Mouse (Mus musculus): ENCODE results near the gene Cideb. TPM values are rescaled to one million over a fixed set of nuclear protein-coding genes. Genes with fewer than 3 reads are reported as not detected.

Cideb gene
- total RNA-seq (2012; rRNA removed) (1.7 and 2.4 TPM in 2 replicates), polyA plus RNA-seq (2012; ENCODE audit: insufficient read depth in 1 of 2, insufficient read length in 2 of 2, low read depth in 1 of 2, low replicate concordance in 2 of 2, missing spikeins in 1 of 2) (under 1 TPM in 1 of 2 experiments, not detected in 1; 0.53 TPM)

DNA sequence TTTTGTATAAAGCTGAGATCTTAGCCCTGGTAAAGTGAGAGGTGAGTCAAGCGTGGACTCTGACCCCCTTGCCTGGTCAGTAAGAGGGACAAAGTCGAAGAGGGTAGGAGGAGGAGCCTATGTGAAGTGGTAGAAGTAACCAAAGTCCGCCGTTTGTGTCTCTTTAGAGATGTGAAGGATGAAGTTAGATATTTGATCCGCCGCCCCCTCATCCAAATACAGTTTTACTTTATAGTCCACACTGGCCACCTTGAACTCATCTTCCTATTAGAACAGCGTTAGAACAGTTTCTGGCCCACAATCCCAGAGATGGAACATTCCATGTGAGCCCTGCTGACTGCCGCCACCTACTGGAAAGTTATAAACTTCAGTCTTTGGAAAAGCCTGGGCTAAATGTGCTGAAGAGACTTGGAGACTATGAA lies at the start of gene Cideb:
Gene Cideb (minus strand): TSS at position 96 of the 422 bp plus-strand sequence.
- Histone ChIP-seq H3K27me3 (ENCODE audit: control insufficient read depth in 1 of 2, insufficient read depth in 2 of 2, low read length in 2 of 2) (no peaks in the 10 kb centered on the region), H3K9me3 (replicated peaks; ENCODE audit: insufficient read depth, low read length) (no peaks in the 10 kb centered on the region), H3K36me3 (ENCODE audit: control insufficient read depth in 1 of 2, insufficient read depth in 2 of 2, low read length in 2 of 2) (peaks cover 0 to 2% of the 10 kb centered on the region in 2 experiments; a peak in 2 of 4 replicates), H3K4me3 (ENCODE audit: control insufficient read depth in 1 of 2, insufficient read depth in 1 of 2, low read depth in 2 of 2, low read length in 2 of 2) (no peak within 1 kb of the TSS), H3K27ac (ENCODE audit: control insufficient read depth, low read depth, low read length) (no peak within 1 kb of the TSS), H3K79me2 (ENCODE audit: control insufficient read depth, insufficient read depth, low read length, poor library complexity) (no peaks in the 10 kb centered on the region), H3K4me1 (ENCODE audit: control insufficient read depth in 1 of 2, insufficient read depth in 2 of 2, low read length in 2 of 2) (peaks cover 3 to 4% of the 10 kb centered on the region in 2 experiments; a peak in 2 of 4 replicates), H3K9ac (ENCODE audit: control insufficient read depth, low read depth, low read length, poor library complexity, severe bottlenecking) (no peak within 1 kb of the TSS)
- peak; percentile 65 for DNase-seq (ENCODE audit: low read depth, low spot score)
- TF ChIP-seq ZC3H11A (IDR thresholded peaks at IDR 0.05; ENCODE audit: low read depth, low read length) (peak; percentile 59; the same call in 1 of the 2 replicates), MYC (IDR thresholded peaks at IDR 0.05; ENCODE audit: low read depth, low read length) (0 out of 2 replicates have a peak, but pooled peaks have one; percentile 39), UBTF (IDR thresholded peaks at IDR 0.05; ENCODE audit: borderline replicate concordance, insufficient read depth, low read depth, low read length) (no peak), ZKSCAN1 (IDR thresholded peaks at IDR 0.05; ENCODE audit: low read depth, low read length) (no peak), MAX (IDR thresholded peaks at IDR 0.05; ENCODE audit: low read length) (no peak), SMC3 (IDR thresholded peaks at IDR 0.05; ENCODE audit: low read depth, low read length) (peak; percentile 79), POLR2AphosphoS5 (IDR thresholded peaks at IDR 0.05; ENCODE audit: borderline replicate concordance, low read depth, low read length) (no peak), KAT2A (conservative IDR thresholded peaks at IDR 0.05; ENCODE audit: low read depth, low read length) (no peak), RAD21 (IDR thresholded peaks at IDR 0.05; ENCODE audit: low read depth, low read length) (peak; percentile 61), TAL1 (IDR thresholded peaks at IDR 0.05; ENCODE audit: low read length) (no peak), ETS1 (IDR thresholded peaks at IDR 0.05; ENCODE audit: low read depth, low read length) (no peak), MYB (IDR thresholded peaks at IDR 0.05; ENCODE audit: low read depth, low read length) (no peak), CTCF (IDR thresholded peaks at IDR 0.05 in 2 of 3, conservative IDR thresholded peaks at IDR 0.05 in 1 of 3; ENCODE audit: control insufficient read depth in 1 of 3, insufficient read depth in 1 of 3, low read depth in 2 of 3, low read length in 3 of 3, poor library complexity in 1 of 3, severe bottlenecking in 1 of 3) (peak; percentile 52 to 75 (median 58)), E2F4 (IDR thresholded peaks at IDR 0.05; ENCODE audit: borderline replicate concordance, low read depth, low read length) (no peak)

DNA sequence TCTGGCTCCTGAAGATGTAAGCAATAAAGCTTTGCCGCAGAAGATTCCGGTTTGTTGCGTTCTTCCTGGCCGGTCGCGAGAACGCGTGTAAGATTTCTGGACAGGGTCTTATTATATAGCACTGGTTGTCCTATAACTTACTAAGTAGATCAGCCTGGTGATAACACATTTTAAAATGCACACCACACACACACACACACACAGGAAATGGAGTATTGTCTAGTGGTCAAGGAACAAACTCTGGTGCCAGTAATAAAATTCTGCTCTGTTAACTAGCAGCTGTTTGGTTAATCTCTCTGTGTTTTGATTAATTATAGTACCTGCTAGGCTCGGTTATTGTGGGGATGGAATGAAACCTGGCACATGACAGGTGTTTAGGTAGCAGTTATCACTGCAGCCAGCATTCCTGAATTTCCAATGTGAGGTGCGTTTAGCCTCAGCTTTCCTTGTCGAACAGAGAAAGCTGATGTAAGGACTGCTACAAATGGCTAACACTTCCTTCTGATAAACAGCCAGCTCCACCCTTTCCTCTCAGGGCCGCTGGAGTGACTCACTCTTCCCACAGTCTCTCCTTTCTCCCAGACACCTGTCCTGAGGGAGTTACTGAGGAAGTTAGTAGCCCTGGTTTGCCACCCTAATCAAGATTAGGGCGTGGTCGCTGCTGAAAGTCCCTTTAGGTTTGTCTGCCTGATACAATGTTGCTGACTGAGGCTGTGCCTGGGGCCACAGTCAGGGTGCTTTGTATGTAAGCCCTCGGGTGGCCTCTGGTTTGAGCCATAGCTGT lies 37.3 kb upstream of the Cideb start:
- Histone ChIP-seq H3K4me3 (ENCODE audit: control insufficient read depth in 1 of 2, insufficient read depth in 1 of 2, low read depth in 2 of 2, low read length in 2 of 2) (0 out of 4 replicates have a peak overlapping the region, but pooled peaks have one; percentile 0 to 1), H3K36me3 (ENCODE audit: control insufficient read depth in 1 of 2, insufficient read depth in 2 of 2, low read length in 2 of 2) (peaks cover 0 to 12% of the 10 kb centered on the region in 2 experiments; a peak in 2 of 4 replicates), H3K79me2 (ENCODE audit: control insufficient read depth, insufficient read depth, low read length, poor library complexity) (no peaks in the 10 kb centered on the region), H3K9ac (ENCODE audit: control insufficient read depth, low read depth, low read length, poor library complexity, severe bottlenecking) (peak overlapping the region; percentile 27), H3K4me1 (ENCODE audit: control insufficient read depth in 1 of 2, insufficient read depth in 2 of 2, low read length in 2 of 2) (peaks cover 0 to 10% of the 10 kb centered on the region in 2 experiments), H3K27ac (ENCODE audit: control insufficient read depth, low read depth, low read length) (peak overlapping the region; percentile 52), H3K9me3 (replicated peaks; ENCODE audit: insufficient read depth, low read length) (no peaks in the 10 kb centered on the region), H3K27me3 (ENCODE audit: control insufficient read depth in 1 of 2, insufficient read depth in 2 of 2, low read length in 2 of 2) (no peaks in the 10 kb centered on the region)
- peak; percentile 81 for DNase-seq (ENCODE audit: low read depth, low spot score)
- TF ChIP-seq CHD2 (IDR thresholded peaks at IDR 0.05; ENCODE audit: low read length) = no peak
- TF ChIP-seq RCOR1 (IDR thresholded peaks at IDR 0.05; ENCODE audit: low read depth, low read length) = peak; percentile 89
- no peak; the same call in 1 of the 2 replicates for TF ChIP-seq SIN3A (IDR thresholded peaks at IDR 0.05; ENCODE audit: low read length)
- no peak for TF ChIP-seq ZMIZ1 (IDR thresholded peaks at IDR 0.05; ENCODE audit: low read depth, low read length)
- TF ChIP-seq HCFC1 (IDR thresholded peaks at IDR 0.05; ENCODE audit: low read depth, low read length) = no peak
- TF ChIP-seq BHLHE40 (IDR thresholded peaks at IDR 0.05; ENCODE audit: borderline replicate concordance, low read depth, low read length) = 0 out of 2 replicates have a peak, but pooled peaks have one; percentile 31
- peak; percentile 87 for TF ChIP-seq JUND (IDR thresholded peaks at IDR 0.05; ENCODE audit: low read depth, low read length)
- TF ChIP-seq EP300 (IDR thresholded peaks at IDR 0.05; ENCODE audit: low read depth in 1 of 2, low read length in 2 of 2) = peak; percentile 71 to 77; a peak in 3 of 4 replicates
- no peak for TF ChIP-seq E2F4 (IDR thresholded peaks at IDR 0.05; ENCODE audit: borderline replicate concordance, low read depth, low read length)
- TF ChIP-seq GABPA (IDR thresholded peaks at IDR 0.05; ENCODE audit: low read depth, low read length) = no peak
- TF ChIP-seq KAT2A (conservative IDR thresholded peaks at IDR 0.05; ENCODE audit: low read depth, low read length) = no peak
- no peak for TF ChIP-seq MAZ (IDR thresholded peaks at IDR 0.05; ENCODE audit: low read depth, low read length)
- 0 out of 2 replicates have a peak, but pooled peaks have one; percentile 32 for TF ChIP-seq MYC (IDR thresholded peaks at IDR 0.05; ENCODE audit: low read depth, low read length)
- TF ChIP-seq MAFK (IDR thresholded peaks at IDR 0.05; ENCODE audit: borderline replicate concordance, low read depth, low read length) = no peak
- TF ChIP-seq POLR2AphosphoS2 (IDR thresholded peaks at IDR 0.05; ENCODE audit: low read length) = no peak
- TF ChIP-seq GATA1 (IDR thresholded peaks at IDR 0.05; ENCODE audit: low read depth, low read length) = peak; percentile 72
- no peak for TF ChIP-seq POLR2A (IDR thresholded peaks at IDR 0.05; ENCODE audit: control insufficient read depth in 1 of 2, insufficient read depth in 1 of 2, low read depth in 1 of 2, low read length in 2 of 2, poor library complexity in 1 of 2)
- no peak for TF ChIP-seq CTCF (IDR thresholded peaks at IDR 0.05 in 2 of 3, conservative IDR thresholded peaks at IDR 0.05 in 1 of 3; ENCODE audit: control insufficient read depth in 1 of 3, insufficient read depth in 1 of 3, low read depth in 2 of 3, low read length in 3 of 3, poor library complexity in 1 of 3, severe bottlenecking in 1 of 3)
- peak; percentile 81 for TF ChIP-seq ETS1 (IDR thresholded peaks at IDR 0.05; ENCODE audit: low read depth, low read length)
- TF ChIP-seq ZC3H11A (IDR thresholded peaks at IDR 0.05; ENCODE audit: low read depth, low read length) = peak; percentile 33
